Mouse (Mus musculus) spleen, adult 10 weeks (tissue): Measurements from ENCODE around the gene Irak4. TPM values are rescaled to one million over a fixed set of nuclear protein-coding genes. Genes with fewer than 3 reads are reported as not detected.

ENCODE experiments used
- polyA plus RNA-seq: library from polyadenylated mRNA; stranded (reverse); fragments of 350-450 nt; fragmentation: Illumina TruSeq; extraction: RNeasy Lipid Tissue Mini Kit (QIAGEN cat#74804); gene quantifications from one replicate; pipeline ENCODE4 v1.2.3, GENCODE M21; 2015; ENCODE audit warnings: low replicate concordance; ENCODE audit not compliant: insufficient read depth

Irak4 gene
- 26.3 TPM for polyA plus RNA-seq

DNA sequence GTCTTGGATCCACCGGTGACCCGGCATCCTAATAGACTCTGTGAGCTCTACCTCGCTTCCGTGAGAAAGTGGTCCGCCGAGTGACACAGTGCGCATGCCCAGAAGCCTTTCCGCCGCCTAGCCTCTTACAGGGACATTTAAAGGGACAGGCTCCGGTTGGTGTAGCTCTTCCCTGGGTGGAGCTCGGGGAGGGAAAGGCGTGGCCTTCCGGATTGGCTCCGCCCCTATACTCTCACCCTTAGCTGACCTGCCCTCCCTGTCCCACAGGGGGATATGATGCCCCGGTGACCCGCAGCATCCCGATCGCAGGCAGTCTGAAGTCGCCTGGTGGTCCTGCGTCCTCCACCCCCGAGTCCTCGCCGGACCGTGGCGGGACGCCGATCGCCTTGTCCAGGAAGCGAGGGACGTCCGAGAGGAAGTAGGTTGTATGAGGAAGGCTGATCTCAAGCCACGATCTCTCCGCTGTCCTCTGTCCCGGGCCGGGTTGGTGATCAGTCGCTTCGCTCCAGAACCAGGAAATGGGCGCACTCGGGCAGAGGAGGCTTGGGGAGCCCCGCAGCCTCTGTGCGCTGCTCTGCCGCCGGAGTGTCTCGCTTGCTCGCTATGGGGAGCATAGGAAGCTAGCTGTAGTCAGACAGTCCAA, at the start of gene Irak4, which contains the start of gene Pus7l:
TSS of gene Irak4 (plus strand) at position 235 of the 643 bp plus-strand sequence.
TSS of gene Pus7l (minus strand) at position 139 of the 643 bp plus-strand sequence.

DNA sequence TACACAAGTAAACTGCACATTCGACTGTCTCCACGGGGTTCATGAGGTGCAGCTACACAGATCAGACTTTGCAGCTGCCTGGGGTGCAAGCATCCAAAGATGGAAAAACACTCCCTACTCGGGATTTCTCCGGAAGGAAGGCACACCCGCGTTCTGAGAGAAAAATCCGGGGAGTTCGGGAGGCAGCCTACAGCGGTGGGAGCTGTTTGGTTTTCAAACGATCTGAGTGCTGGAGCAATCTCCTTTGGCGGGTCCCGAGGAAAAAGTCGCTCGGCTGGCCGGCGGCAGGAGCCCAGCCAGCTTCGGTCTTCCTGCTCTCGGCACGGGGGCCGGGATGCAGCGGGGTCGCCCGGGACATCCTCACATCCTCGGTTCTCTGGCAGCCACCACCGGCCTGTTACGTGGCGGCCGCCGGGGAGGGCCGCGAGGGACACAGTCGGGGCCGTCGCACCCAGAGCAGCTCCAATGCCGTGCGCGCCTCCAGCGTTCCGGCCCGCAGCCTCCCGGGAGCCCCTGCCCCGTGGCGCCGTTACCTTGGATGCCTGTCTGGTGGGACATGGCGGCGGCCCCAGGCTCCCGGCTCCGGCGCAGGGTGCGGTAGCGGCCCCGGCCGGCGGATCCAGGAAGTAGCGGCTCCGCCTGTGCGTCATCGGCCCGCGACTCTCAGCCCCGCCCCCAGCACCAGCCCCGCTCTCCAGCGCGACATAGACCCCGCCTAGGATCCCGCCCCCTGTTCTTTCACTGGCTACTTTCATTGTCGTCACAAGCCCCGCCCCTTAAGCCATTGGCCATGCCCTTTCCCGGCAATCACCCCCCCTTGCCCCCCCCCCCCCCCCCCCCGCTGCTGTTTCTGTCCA, 46.0 kb downstream of the Irak4 start, which contains the start of gene Twf1:
TSS of gene Twf1 (minus strand) at position 671 of the 857 bp plus-strand sequence.

DNA sequence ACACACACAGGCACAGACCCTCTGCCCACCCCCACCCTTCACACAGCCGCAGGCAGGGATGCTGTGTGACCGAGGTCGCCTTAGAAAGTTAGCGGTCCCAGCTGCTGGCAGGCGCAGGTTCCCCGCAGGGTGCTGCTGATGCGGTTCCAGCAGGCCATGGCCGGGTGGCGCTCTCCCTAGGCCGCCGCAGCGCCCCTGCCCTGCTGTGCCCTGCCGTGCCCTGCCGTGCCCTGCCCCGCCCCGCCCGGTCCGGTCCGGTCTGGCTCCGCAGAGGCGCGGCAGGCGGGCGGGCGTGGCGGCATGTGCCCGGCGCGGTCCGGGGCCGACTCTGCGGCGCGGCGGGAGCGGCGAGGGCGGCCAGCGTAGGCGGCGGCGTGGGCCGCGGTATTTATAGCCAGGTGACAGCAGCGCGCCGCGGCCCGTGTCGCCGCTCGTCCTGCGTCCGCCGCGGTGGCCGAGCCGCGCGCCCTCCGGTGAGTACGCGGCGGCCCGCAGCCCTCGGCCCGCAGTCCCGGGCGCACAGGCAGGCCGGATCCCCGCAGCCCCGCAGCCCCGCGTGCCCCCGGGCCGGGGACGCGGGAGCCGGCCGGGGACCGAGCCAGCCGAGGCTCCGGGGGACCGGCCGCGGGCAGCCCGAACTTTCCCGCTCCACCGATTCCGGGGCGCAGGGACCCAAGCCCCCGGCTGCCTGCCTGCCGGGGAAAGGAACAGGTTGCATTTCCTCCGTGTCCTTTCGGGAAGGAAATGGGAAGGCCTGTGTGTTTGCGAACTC, 85.6 kb downstream of the Irak4 start, which contains the start of gene Tmem117:
TSS of gene Tmem117 (plus strand) at position 403 of the 772 bp plus-strand sequence.

Other genes starting within 250 kb of the Irak4 start
- 0.81 TPM for gene Adamts20, start 78.2 kb upstream of the Irak4 start, polyA plus RNA-seq
- 7.8 TPM for gene Pus7l, start 96 bp upstream of the Irak4 start, polyA plus RNA-seq
- 51.1 TPM for gene Twf1, start 46.2 kb downstream of the Irak4 start, polyA plus RNA-seq
- gene Tmem117, start 85.6 kb downstream of the Irak4 start, polyA plus RNA-seq = 0.17 TPM